Mouse (Mus musculus) spleen, postnatal 14 days (tissue): Measurements from ENCODE around the gene Prickle4.
A peak's percentile ranks its signal among the peaks of the same experiment; 100 is the strongest.

Experiments used
- DNase-seq, 2 experiments: peaks; one replicate each; pipeline ENCODE4 v3.0.0; 2021 to 2022; ENCODE audit warnings: low spot score in 2 of 2

The Prickle4 gene

GRCm38 (mm10) chr17:47694503-47695336, at the start of gene Prickle4:
TSS of gene Prickle4 (minus strand) at chr17:47694736.
- DNase-seq = peak; percentile 89 to 95

GRCm38 (mm10) chr17:47744086-47744485, 49.5 kb upstream of the Prickle4 start:
- DNase-seq = no peak

GRCm38 (mm10) chr17:47742991-47743734, 48.6 kb upstream of the Prickle4 start:
- DNase-seq = no peak

- no peak for DNase-seq
Measured at GRCm38 (mm10) chr17:47740186-47740585, 45.6 kb upstream of the Prickle4 start.

GRCm38 (mm10) chr17:47738879-47739798, 44.6 kb upstream of the Prickle4 start:
- peak; percentile 39 to 56 for DNase-seq

GRCm38 (mm10) chr17:47738066-47738878, 43.7 kb upstream of the Prickle4 start:
- DNase-seq = peak; percentile 69 to 74

- DNase-seq = peak; percentile 75 to 80
Measured at GRCm38 (mm10) chr17:47737271-47738065, 42.9 kb upstream of the Prickle4 start.

- peak; percentile 97 to 99 for DNase-seq
Measured at GRCm38 (mm10) chr17:47736856-47737255, 42.3 kb upstream of the Prickle4 start, which contains the start of gene Tfeb. TSS of gene Tfeb (plus strand) at chr17:47737030.

- DNase-seq = no peak
Measured at GRCm38 (mm10) chr17:47735553-47736100, 41.1 kb upstream of the Prickle4 start.

GRCm38 (mm10) chr17:47730633-47731575, 36.4 kb upstream of the Prickle4 start:
- DNase-seq = no peak

GRCm38 (mm10) chr17:47726566-47726965, 32.0 kb upstream of the Prickle4 start, which contains the start of gene Pgc:
TSS of gene Pgc (plus strand) at chr17:47726842.
- DNase-seq = no peak

- DNase-seq = no peak
Measured at GRCm38 (mm10) chr17:47721183-47721582, 26.6 kb upstream of the Prickle4 start.

GRCm38 (mm10) chr17:47715037-47715436, 20.5 kb upstream of the Prickle4 start:
- no peak for DNase-seq

- no peak for DNase-seq
Measured at GRCm38 (mm10) chr17:47712889-47713571, 18.5 kb upstream of the Prickle4 start.

- no peak for DNase-seq
Measured at GRCm38 (mm10) chr17:47711883-47712282, 17.3 kb upstream of the Prickle4 start.

- DNase-seq = no peak
Measured at GRCm38 (mm10) chr17:47710036-47710435, 15.5 kb upstream of the Prickle4 start.

- no peak for DNase-seq
Measured at GRCm38 (mm10) chr17:47708972-47709371, 14.4 kb upstream of the Prickle4 start.

GRCm38 (mm10) chr17:47707961-47708360, 13.4 kb upstream of the Prickle4 start:
- DNase-seq = no peak
